ENCODE assay signal across 30 mouse cellular contexts in the genomic region with DNA sequence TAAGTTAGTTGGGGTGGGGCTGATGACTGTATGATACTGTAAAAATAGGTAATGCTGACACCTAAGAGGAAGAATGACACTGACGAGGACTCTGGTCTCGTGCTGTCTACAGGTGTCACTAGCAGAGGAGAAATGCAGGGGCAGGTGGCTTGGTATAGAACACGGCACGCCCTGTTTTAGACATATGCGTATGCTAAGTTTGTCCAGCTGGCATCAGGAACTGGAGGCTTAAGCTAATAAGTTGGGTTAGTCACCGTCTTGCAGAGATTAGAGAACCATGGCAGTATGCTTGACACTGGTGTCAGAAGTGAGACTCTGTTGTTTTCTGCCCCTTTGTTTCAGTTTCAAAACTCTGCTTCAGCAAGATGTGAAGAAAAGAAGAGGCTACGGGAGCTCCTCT. TPM values are rescaled to one million over a fixed set of nuclear protein-coding genes. Genes with fewer than 3 reads are reported as not detected.
"Had no signal": no experiment of that assay in that cellular context is flagged by ENCODE, and none has a peak within 500 bp of the region (broad histone marks: within the 10 kb centered on the region; RNA-seq: fewer than 3 reads in every experiment).

No protein-coding gene starts in this region.

- H3K4me2 ChIP-seq: embryonic facial prominence, embryonic 12.5 days; embryonic facial prominence, embryonic 13.5 days; embryonic facial prominence, embryonic 15.5 days; forebrain, embryonic 12.5 days; forebrain, embryonic 13.5 days; forebrain, embryonic 15.5 days had no signal

- H3K27me3 ChIP-seq: embryonic facial prominence, embryonic 12.5 days; embryonic facial prominence, embryonic 13.5 days; embryonic facial prominence, embryonic 15.5 days; forebrain, embryonic 12.5 days; forebrain, embryonic 13.5 days; forebrain, embryonic 15.5 days had no signal

- H3K9me3 ChIP-seq: embryonic facial prominence, embryonic 10.5 days; embryonic facial prominence, embryonic 12.5 days; embryonic facial prominence, embryonic 13.5 days; embryonic facial prominence, embryonic 15.5 days; forebrain, embryonic 10.5 days; forebrain, embryonic 12.5 days; forebrain, embryonic 13.5 days; forebrain, embryonic 15.5 days had no signal

- H3K27ac ChIP-seq: embryonic facial prominence, embryonic 10.5 days; embryonic facial prominence, embryonic 12.5 days; embryonic facial prominence, embryonic 13.5 days; embryonic facial prominence, embryonic 15.5 days; forebrain, embryonic 10.5 days; forebrain, embryonic 12.5 days; forebrain, embryonic 13.5 days; forebrain, embryonic 15.5 days; heart, adult 2 months had no signal

- DNase-seq: cerebellum, adult 2 months; cerebellum, adult 8-10 months; cerebellum, adult 9-10 months; cerebellum, adult 9-11 months; cerebellum, postnatal 10 days; cerebellum, postnatal 14 days; cerebellum, postnatal 25 days; cerebellum, postnatal 36 days; embryo, embryonic 11 days; forebrain, postnatal 0 days; gastrocnemius, postnatal 10 days; gastrocnemius, postnatal 14 days; gastrocnemius, postnatal 25 days; gastrocnemius, postnatal 36 days; heart, adult 11 months; heart, adult 18-20 months; heart, adult 2 months had no signal

- H3K9ac ChIP-seq: embryonic facial prominence, embryonic 12.5 days; embryonic facial prominence, embryonic 13.5 days; embryonic facial prominence, embryonic 15.5 days; forebrain, embryonic 12.5 days; forebrain, embryonic 13.5 days; forebrain, embryonic 15.5 days; forebrain, postnatal 0 days had no signal

- H3K4me3 ChIP-seq: embryonic facial prominence, embryonic 10.5 days; embryonic facial prominence, embryonic 12.5 days; embryonic facial prominence, embryonic 13.5 days; embryonic facial prominence, embryonic 15.5 days; erythroblast, embryonic 14.5 days; forebrain, embryonic 10.5 days; forebrain, embryonic 12.5 days; forebrain, embryonic 13.5 days; forebrain, embryonic 15.5 days; heart, adult 2 months had no signal

- ATAC-seq: forebrain, embryonic 13.5 days; forebrain, embryonic 14.5 days; forebrain, embryonic 15.5 days; forebrain, embryonic 16.5 days; forebrain, postnatal 0 days had no signal

RNA-seq across cellular contexts. Expression of a gene that starts 37.2 kb away (rescaled TPM):
- total RNA-seq: gastrocnemius, postnatal 36 days; heart, adult 2 months had no signal
- polyA plus RNA-seq: erythroblast, embryonic 14.5 days had no signal

RNA-seq across cellular contexts. Expression of a gene that starts 37.4 kb away (rescaled TPM):
- polyA plus RNA-seq: embryonic facial prominence, embryonic 11.5 days; erythroblast, embryonic 14.5 days; forebrain, embryonic 10.5 days; forebrain, embryonic 11.5 days; forebrain, embryonic 14.5 days had no signal
